Mouse (Mus musculus) heart, adult 9 months (tissue): ENCODE measurements around the gene Top3a.
"Not testable (repeated sequence)": the region's sequence is repeated elsewhere in the genome, so short reads cannot be mapped to it uniquely, and the experiment has no call there.

ENCODE experiments used
- DNase-seq, 2 experiments: peaks; one replicate each; pipeline ENCODE4 v3.0.0; 2022; ENCODE audit warnings: low spot score in 2 of 2

Gene Top3a

GRCm38 (mm10) chr11:60776829-60777740 is at the start of gene Top3a, which contains the start of gene Smcr8:
Gene Top3a, minus strand, starts transcription at chr11:60777365.
Gene Smcr8, plus strand, starts transcription at chr11:60777524.
- peak; percentile 89 to 90 for DNase-seq

- DNase-seq, result no peak
Observed at GRCm38 (mm10) chr11:60826700-60827099, 49.5 kb upstream of the Top3a start.

GRCm38 (mm10) chr11:60825191-60825590 is 48.0 kb upstream of the Top3a start:
- no peak for DNase-seq

- no peak for DNase-seq
Observed at GRCm38 (mm10) chr11:60823771-60824170, 46.6 kb upstream of the Top3a start.

GRCm38 (mm10) chr11:60816398-60816797 is 39.2 kb upstream of the Top3a start:
- DNase-seq, result no peak

- not testable (repeated sequence) for DNase-seq
Observed at GRCm38 (mm10) chr11:60811618-60812017, 34.5 kb upstream of the Top3a start, which contains the start of gene Shmt1. Gene Shmt1, minus strand, starts transcription at chr11:60811718.

GRCm38 (mm10) chr11:60811054-60811460 is 33.9 kb upstream of the Top3a start:
- peak; percentile 93 to 95 for DNase-seq

GRCm38 (mm10) chr11:60810046-60810965 is 33.1 kb upstream of the Top3a start:
- no peak for DNase-seq

- DNase-seq, result no peak
Observed at GRCm38 (mm10) chr11:60809546-60809945, 32.4 kb upstream of the Top3a start.

GRCm38 (mm10) chr11:60808286-60809070 is 31.3 kb upstream of the Top3a start:
- peak; percentile 17 to 39 for DNase-seq

- DNase-seq, result no peak
Observed at GRCm38 (mm10) chr11:60800892-60801291, 23.7 kb upstream of the Top3a start.

GRCm38 (mm10) chr11:60799977-60800376 is 22.8 kb upstream of the Top3a start:
- no peak for DNase-seq

- no peak for DNase-seq
Observed at GRCm38 (mm10) chr11:60796342-60796741, 19.2 kb upstream of the Top3a start.

- no peak for DNase-seq
Observed at GRCm38 (mm10) chr11:60790472-60790871, 13.3 kb upstream of the Top3a start.

GRCm38 (mm10) chr11:60787595-60787994 is 10.4 kb upstream of the Top3a start:
- peak; percentile 63 to 68 for DNase-seq

GRCm38 (mm10) chr11:60784179-60784922 is 7.2 kb upstream of the Top3a start:
- DNase-seq, result no peak

GRCm38 (mm10) chr11:60779673-60780189 is 2.6 kb upstream of the Top3a start:
- DNase-seq, result no peak

GRCm38 (mm10) chr11:60777801-60778370 is 721 bp upstream of the Top3a start:
- DNase-seq, result no peak

GRCm38 (mm10) chr11:60776107-60776828 is 897 bp downstream of the Top3a start:
- DNase-seq, result no peak
